Mouse (Mus musculus) midbrain, embryonic 13.5 days (tissue): ENCODE results near the gene Ppp2r1a. TPM values are rescaled to one million over a fixed set of nuclear protein-coding genes. Genes with fewer than 3 reads are reported as not detected.

Experiments used
- ATAC-seq: fragments of 200-750 bp; cut with Nextera tagmentation; 2 replicates; pipeline ENCODE4 v1.8.0; 2017; ENCODE audit warnings: mild to moderate bottlenecking, moderate TSS enrichment, moderate library complexity
- H3K27ac ChIP-seq: fragments of 300-500 bp; sonication (generic); 2 replicates; pipeline ENCODE4 v1.5.1; 2015; ENCODE audit warnings: inconsistent platforms, mild to moderate bottlenecking, moderate library complexity
- H3K27me3 ChIP-seq: fragments of 300-500 bp; sonication (generic); 2 replicates; pipeline ENCODE4 v1.6.1; 2015; ENCODE audit warnings: mild to moderate bottlenecking, inconsistent platforms
- H3K36me3 ChIP-seq: fragments of 300-500 bp; sonication (generic); 2 replicates; pipeline ENCODE4 v1.6.1; 2015; ENCODE audit warnings: mild to moderate bottlenecking, inconsistent platforms
- H3K4me1 ChIP-seq: fragments of 300-500 bp; sonication (generic); replicated peaks from 2 replicates; pipeline ENCODE4 v1.6.1; 2015; ENCODE audit warnings: inconsistent platforms
- H3K4me2 ChIP-seq: fragments of 300-500 bp; sonication (generic); replicated peaks from 2 replicates; pipeline ENCODE4 v1.6.1; 2015; ENCODE audit warnings: moderate library complexity, mild to moderate bottlenecking, inconsistent platforms
- H3K4me3 ChIP-seq: fragments of 300-500 bp; sonication (generic); replicated peaks from 2 replicates; pipeline ENCODE4 v1.5.1; 2015; ENCODE audit warnings: mild to moderate bottlenecking, inconsistent platforms
- H3K9ac ChIP-seq: fragments of 300-500 bp; sonication (generic); replicated peaks from 2 replicates; pipeline ENCODE4 v1.6.1; 2015; ENCODE audit warnings: mild to moderate bottlenecking, inconsistent platforms
- H3K9me3 ChIP-seq: fragments of 300-500 bp; sonication (generic); 2 replicates; pipeline ENCODE4 v1.6.1; 2016; ENCODE audit warnings: mild to moderate bottlenecking, inconsistent platforms
- whole genome bisulfite sequencing: fragments of 180-500 bp; shearing (Covaris S2); methylation state at CpG from one replicate; pipeline ENCODE4 v1.1.7; 2015; 5-methylcytosine and 5-hydroxymethylcytosine counted together
- polyA plus RNA-seq: library from polyadenylated mRNA; unstranded; fragments of >200 nt; fragmentation: Nextera tagmentation; extraction: Ambion mirVana; gene quantifications from 2 replicates; pipeline ENCODE4 v1.2.1, GENCODE M21; 2015

Ppp2r1a gene
- polyA plus RNA-seq, 1 experiment from 2014 or later, result 655 TPM

DNA sequence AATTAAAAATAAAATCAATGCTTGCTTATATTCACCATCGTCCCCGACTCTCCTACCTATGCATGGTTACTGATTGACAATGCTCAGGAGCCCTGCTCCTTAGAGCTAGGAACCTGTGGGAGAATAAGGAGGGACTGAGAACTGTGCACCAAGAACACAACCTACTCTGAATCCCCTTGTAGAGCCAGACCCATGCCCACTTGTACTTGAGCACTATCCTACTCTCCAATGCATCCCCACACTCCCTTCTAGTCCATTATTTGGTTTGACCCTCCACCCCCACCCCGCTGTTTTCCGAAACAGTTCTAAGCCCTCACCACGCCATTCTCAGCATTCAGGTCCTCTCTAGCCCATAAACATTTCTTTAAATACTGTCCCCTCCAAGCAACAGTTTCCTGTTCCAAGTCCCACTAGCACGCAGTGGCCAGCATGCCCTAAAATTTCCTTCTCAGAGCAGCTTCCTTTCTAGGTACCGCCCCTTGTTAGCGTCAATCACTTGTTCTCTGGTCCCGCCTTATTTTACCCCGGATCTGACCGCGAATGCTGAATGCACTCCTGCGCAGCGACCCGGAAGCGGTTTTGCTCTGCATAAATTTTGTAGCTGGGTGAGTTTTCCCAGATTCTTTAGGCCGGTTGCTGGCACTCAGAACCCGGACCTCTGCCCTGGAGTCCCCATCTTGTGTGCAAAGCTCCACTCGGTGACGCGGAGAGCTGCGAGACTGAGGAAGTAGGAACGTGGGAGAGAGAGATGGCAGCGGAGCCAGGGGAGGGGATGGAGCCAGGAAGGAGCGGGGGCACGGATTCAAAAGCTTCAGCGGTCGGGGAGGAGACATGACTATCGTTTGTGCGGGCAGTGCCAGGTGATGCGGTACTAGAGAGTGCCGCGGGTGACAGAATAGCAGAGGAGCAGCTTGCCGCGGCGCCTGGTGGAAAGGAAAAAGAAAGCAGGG is 63.5 kb downstream of the Ppp2r1a start, which contains the start of gene Zfp160:
Zfp160 (plus strand) TSS at position 522 of the 950 bp plus-strand sequence.
- H3K9ac ChIP-seq, result peak within 1 kb of the TSS; percentile 84
- H3K4me2 ChIP-seq, result peak within 1 kb of the TSS; percentile 82
- H3K36me3 ChIP-seq, result peaks cover 21% of the 10 kb centered on the region
- 5% methylated on average over 36 of the region's 36 CpGs for WGBS
- H3K4me3 ChIP-seq, result peak within 1 kb of the TSS; percentile 72
- peaks cover 19% of the 10 kb centered on the region for H3K4me1 ChIP-seq
- ATAC-seq, result peak; percentile 98
- H3K27ac ChIP-seq, result peak within 1 kb of the TSS; percentile 87
- H3K27me3 ChIP-seq, result no peaks in the 10 kb centered on the region
- H3K9me3 ChIP-seq, result no peaks in the 10 kb centered on the region

GRCm38 (mm10) chr17:21009726-21010125 is 64.6 kb downstream of the Ppp2r1a start:
- Histone ChIP-seq H3K27me3 (no peaks in the 10 kb centered on the region), H3K36me3 (peaks cover 24% of the 10 kb centered on the region), H3K4me2 (peak overlapping the region; percentile 82), H3K4me3 (peak overlapping the region; percentile 72), H3K9me3 (no peaks in the 10 kb centered on the region), H3K9ac (peak overlapping the region; percentile 84), H3K4me1 (peaks cover 19% of the 10 kb centered on the region), H3K27ac (peak overlapping the region; percentile 87)
- no peak for ATAC-seq
- WGBS, result 41% methylated on average over 1 of the region's 1 CpGs

Other genes with a start within 250 kb of the Ppp2r1a start
- gene Vmn1r227, start 215.5 kb upstream of the Ppp2r1a start, polyA plus RNA-seq, result not detected in 2 replicates
- gene Vmn1r228, start 159.2 kb upstream of the Ppp2r1a start, polyA plus RNA-seq, result not detected in 2 replicates
- gene Vmn1r229, start 133.8 kb upstream of the Ppp2r1a start, polyA plus RNA-seq, result 0.03 TPM in 1 of 2 replicates, not detected in the other
- gene Vmn1r230, start 104.9 kb upstream of the Ppp2r1a start, polyA plus RNA-seq, result not detected in 2 replicates
- not detected in 2 replicates for gene Vmn1r231, start 40.2 kb upstream of the Ppp2r1a start, polyA plus RNA-seq
- gene Vmn1r232, start 25.6 kb upstream of the Ppp2r1a start, polyA plus RNA-seq, result not detected in 2 replicates
- not detected in 2 replicates for gene Vmn1r233, start 51.2 kb downstream of the Ppp2r1a start, polyA plus RNA-seq
- gene Zfp160, start 63.6 kb downstream of the Ppp2r1a start, polyA plus RNA-seq, result 19.4 and 21.2 TPM in 2 replicates